Mouse (Mus musculus) frontal cortex, postnatal 25 days (tissue): ENCODE results near the gene Bcl11a.

Experiments used
- DNase-seq, 2 experiments: peaks; one replicate each; pipeline ENCODE4 v3.0.0; 2022; ENCODE audit warnings: low spot score in 2 of 2

Bcl11a gene

GRCm38 (mm10) chr11:24132358-24132757 is 54.5 kb downstream of the Bcl11a start:
- no peak for DNase-seq

DNA sequence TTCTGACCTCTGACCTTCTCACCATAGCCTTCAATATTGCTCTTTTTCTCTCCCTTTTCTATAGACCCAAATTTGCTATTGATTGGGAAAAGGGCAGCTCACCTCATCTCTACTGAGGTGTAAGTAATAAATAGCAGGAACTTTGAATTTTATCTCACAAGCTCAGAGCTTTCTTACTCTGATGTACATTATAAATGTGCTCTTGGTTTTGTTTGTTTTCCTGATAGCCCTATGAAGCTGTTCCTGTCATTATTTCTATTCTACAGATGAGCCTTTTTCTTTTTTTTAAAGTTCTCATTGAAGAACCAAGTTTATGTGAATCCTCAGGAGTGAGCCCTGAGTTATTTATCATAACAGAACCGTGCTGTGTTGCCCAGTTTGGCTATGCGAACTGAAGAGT is 55.0 kb downstream of the Bcl11a start:
- DNase-seq = no peak

- no peak for DNase-seq
Observed at GRCm38 (mm10) chr11:24133484-24133883, 55.6 kb downstream of the Bcl11a start.

DNA sequence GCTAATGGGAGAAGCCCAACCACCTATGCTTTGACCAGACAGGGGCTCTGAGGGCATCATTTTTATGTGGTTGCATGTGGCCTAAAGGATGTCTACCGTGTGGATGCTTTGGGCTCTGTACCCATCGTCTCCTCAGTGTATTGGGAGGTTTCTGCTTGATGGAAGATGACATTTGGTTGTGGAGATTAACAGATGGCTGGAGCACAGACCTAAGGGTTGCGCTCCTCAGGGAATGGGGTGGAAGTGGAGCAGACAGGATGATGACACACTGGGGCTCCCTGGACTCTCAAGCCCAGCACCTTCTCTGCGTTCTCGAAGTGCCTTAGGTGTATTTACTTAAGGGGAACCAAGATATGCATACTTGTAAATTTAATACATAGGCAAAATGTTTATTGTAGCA is 56.1 kb downstream of the Bcl11a start:
- DNase-seq = no peak

GRCm38 (mm10) chr11:24135244-24135643 is 57.4 kb downstream of the Bcl11a start:
- no peak for DNase-seq

DNA sequence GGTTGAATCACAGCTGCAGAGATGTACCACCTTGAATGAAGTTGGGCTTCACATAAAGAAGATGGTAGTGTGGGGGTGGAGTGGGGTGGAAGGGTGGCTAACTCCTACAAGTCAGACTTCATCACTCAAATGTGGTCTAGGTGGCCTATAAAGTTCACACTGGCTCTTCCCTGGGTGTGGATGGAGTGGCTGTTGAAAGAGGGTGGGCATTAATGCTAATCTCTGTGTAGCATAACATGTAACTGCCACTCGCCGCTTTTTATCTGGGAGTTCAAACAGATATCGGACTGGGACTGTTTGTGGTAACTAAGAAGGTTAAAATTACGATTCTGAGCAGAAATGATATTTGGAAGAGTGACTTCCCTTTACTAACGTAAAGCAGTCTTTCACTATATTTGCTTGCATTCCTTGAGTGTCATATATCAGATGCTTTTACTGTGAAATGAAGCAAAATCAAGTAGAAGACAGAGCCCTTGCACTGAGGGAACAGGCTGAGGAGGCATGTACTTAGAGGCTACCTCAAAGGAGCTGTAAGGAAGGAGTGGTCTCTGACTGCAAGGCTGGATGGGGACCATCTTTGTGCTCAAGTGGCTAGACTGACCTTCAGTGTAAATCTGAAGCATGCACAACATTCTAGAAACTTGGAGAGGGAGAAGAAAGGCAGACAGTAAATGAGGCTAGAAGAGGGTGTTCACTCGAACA is 58.4 kb downstream of the Bcl11a start:
- DNase-seq = no peak

DNA sequence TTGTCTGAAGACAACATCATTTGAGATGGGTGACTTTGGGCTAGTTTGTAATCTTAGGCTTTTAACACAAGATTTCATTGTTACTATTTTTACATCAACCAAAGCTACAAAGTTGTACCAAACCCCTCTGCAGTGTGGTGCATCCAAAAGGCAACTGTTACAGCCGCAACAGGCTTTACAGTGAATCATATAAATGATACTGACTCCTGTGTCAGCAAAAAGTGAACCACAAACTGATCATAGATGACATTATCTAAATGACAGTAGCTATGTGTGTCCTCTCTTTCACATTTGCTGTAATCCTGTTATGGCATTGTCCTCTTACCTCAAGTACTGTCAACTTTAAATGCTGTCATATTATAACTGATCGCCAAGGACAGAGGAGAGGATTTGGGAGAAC is 60.0 kb downstream of the Bcl11a start:
- DNase-seq = no peak

DNA sequence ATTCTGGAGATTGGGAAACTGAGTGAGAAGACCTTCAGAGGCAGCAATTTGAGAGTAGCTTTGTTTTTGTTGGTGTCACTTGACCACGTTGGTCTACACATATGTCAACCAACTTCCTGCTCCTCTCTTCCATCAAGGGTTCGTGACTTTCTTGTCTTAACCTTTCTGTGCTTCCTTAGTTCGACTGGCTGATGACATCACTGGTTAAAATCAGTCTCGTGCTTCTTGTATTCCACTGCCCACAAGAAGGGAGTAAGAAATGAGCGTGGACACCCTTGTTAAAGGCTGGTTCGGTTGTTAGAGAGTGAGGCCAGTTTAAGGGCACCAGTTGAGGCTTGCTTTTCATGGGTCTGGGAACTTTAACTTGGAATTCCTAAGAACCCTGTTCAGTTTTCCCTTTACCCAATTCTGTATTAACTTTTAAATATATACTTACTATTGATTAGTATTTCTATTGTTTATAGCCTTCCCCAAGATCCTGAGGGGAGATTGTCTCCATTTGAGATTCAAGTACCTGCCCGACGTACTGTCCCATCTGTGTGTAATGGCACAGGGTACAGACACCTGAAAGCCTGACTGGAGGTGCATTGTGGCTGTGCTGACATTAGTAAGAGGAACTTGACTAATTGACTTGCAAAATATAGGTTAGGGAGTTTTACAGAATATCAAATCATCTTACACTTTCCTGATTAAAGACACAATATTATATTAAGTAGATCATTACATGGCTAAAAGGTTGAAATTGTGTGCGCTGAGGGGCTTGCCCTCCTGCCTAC is 60.9 kb downstream of the Bcl11a start:
- no peak for DNase-seq

DNA sequence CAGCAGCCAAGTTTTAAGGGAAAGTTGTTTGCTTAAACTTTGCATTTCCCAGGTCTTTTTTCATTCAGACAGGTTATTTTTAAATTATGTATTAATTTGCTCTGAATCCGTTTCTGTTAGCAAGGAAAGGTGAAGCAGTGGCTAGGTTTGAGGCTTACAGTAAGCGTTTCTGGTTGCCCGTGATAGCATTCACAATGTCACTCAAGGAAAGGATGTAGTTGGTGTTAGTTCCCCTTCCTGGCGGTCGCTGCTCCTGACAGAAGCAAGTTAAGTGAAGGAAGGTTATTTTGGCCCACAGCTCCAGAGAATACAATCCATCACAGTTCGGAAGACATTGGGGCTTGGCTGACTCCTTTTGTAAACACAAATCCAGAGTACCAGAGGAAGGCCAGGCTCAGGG is 61.6 kb downstream of the Bcl11a start:
- no peak for DNase-seq

DNA sequence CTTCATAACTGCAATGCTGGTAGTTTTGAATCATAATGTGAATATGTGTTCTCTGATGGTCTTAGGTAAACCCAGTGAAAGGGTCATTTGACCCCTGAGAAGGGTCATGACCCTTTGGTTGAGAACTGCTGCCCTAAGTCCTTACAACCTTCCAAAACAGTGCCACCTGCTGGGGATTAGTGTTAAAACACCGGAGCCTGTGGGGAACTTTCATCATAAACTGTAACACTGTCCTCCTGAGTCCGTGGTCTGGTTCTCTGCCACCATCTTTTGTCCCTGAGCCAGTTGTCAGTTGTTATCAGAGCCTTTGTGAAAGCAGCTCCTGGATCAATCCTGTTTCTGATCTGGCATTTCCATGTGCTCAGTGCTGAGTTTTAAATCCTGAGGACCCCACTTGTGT is 62.1 kb downstream of the Bcl11a start:
- no peak for DNase-seq

GRCm38 (mm10) chr11:24140948-24141347 is 63.1 kb downstream of the Bcl11a start:
- no peak for DNase-seq

- no peak for DNase-seq
Observed at GRCm38 (mm10) chr11:24141479-24142251, 63.8 kb downstream of the Bcl11a start.

DNA sequence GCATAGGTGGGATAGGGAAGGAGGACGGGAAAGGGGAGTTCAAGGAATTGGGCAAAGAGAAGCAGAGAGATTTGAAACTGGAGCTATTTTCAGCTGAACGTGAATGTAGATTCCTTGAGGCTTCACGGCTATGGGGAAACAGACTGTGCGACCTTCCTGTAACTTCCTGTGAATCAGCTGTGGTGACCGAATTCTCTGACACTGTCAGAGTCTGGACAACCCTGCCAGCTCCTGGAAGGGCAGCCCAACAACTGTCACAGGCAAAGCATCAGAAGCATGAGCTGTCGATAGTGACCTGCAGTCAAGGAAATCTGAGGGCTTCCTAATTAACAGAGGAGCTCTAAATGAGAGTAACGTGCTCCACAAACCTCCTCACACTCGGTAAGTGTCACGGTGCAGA is 64.5 kb downstream of the Bcl11a start:
- DNase-seq = no peak

DNA sequence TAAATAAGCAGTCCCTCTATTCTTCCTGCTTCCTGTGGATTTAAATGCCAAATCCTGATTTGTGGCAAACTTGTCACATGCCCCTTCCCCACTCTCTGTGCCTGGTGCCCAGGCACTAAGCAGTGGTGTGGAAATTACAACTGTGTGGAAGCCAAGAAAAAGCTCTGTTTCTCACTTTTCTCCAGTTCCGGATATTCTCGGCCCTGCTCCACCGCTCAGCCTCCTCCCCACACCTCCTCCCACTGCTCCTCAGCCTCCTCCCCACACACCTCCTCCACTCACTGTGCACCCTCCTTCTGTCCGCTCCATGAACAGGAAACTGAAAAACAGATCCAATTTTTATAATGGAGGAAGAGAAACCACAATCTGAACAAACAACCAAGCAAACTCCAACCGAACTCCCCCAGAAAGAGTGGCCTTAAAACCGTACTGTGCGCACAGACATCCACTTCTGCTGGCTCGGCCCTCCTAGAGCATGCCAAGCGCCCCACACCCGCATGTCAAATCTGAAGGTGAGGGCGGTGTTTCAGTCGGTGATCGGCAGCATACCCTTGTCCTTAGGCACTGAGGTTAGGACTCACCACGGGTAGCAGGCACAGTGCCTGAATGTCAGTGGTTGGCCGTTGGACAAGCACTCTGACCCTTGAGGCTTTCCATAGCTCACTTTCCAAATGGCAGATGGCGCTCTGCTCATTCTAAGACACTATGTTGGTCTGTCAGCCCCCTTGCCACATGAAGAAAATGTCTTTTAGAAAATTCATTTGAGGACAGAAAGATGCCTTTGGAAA is 66.5 kb downstream of the Bcl11a start:
- peak in 1 of 2 experiments; percentile 44 for DNase-seq

- no peak for DNase-seq
Observed at GRCm38 (mm10) chr11:24146034-24146433, 68.2 kb downstream of the Bcl11a start.

DNA sequence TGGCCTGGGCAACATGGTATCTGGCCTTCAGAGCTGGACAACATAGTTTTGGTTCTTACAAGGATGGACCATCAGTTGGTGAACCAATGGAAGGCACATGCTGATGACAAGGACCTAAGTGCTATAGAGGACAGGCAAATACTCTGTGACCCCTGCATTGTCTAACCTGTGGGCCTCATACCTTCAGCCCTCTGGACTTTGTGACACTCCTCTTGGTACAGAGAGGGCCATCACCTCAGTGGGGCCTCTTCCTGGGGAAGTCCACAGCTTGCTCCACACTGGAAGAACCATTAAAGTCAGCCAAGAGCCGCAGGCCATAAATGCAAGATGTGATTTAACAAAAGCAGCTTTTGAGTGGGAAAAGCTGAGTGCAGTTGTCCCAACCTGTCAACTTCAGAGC is 68.6 kb downstream of the Bcl11a start:
- no peak for DNase-seq

DNA sequence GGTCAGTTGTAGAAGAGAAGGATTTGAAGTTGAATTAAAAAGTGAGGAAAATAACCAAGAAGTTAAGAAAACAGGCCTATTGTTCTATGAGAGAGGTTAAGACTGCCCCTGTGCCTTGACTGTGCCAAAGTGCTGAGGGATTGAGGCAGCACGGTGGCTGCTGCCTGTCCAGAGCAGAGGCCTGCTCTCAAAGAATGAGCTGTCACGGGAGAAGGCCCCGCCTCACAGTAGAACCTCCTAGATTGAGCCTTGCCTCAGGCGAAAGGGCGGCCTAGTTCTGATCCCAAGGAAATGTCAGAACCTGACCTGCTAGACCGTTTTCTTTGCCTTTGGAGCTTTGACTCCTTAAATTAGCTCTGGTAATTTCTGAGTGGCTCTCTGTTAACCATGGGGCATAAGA is 69.8 kb downstream of the Bcl11a start:
- DNase-seq = no peak

DNA sequence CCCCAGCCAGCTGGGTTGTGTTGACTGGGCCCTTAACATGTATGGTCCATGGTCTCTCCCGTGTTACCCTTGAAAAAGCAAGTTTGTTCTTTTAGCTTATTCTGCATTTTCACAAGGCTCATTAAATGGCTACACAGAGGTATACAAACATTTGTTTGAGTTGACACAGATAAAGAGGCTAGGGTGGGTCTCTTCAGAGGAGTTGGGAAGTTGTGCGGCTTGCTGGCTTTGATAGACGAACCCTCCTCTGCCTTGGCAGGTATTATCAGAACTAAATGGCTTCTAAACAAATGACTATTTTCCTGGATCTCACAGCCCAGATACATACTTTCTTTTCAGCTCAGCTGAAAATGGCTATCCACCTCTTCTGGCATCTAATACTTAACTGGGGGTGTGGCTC is 70.7 kb downstream of the Bcl11a start:
- no peak for DNase-seq

GRCm38 (mm10) chr11:24149462-24150220 is 71.8 kb downstream of the Bcl11a start:
- DNase-seq = no peak

DNA sequence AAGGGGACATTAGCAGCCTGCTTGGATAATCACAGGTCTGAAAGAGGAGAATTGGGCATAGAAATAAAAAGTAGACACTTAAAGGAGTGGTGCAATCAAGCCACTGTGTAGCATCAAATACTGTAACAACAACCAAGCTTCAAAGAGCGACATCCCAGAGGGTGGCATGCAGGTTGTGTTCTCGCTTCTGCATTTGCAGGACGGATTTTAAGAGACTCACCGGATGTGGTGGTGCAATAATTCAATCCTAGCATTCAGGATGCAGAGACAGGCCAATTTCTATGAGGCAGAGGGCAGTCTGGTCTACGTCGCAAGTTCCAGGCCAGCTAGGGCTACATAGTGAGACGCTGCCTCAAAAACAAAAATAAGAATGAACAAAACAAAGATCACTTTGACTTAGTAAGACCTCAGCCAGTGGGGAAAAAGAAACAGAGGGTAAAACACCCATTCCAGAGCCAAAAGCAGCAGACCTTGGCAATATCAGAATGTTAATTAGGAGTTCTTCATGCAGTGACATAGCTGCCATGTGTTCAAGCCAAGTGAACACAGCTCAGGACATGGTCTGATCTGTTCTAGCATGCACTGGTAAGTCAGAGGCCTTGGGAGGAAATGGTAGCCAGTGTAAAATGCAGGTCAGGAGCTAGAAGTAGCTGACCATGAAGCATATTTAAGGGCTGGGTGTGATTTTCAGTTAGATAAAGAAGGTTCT is 74.4 kb downstream of the Bcl11a start:
- DNase-seq = no peak
